Mouse (Mus musculus) limb, embryonic 14.5 days (tissue): ENCODE measurements around the gene Mob4. TPM values are rescaled to one million over a fixed set of nuclear protein-coding genes. Genes with fewer than 3 reads are reported as not detected.

Experiments
- ATAC-seq: fragments of 200-750 bp; cut with Nextera tagmentation; 2 replicates; pipeline ENCODE4 v1.8.0; 2017; ENCODE audit warnings: low read depth, moderate number of reproducible peaks, moderate TSS enrichment; ENCODE audit not compliant: low FRiP score
- DNase-seq: peaks from one replicate; pipeline ENCODE4 v3.0.0-alpha.2; 2015; ENCODE audit warnings: low spot score
- H3K27ac ChIP-seq: fragments of 300-500 bp; sonication (generic); replicated peaks from 2 replicates; pipeline ENCODE4 v1.5.1; 2014; ENCODE audit warnings: low read depth, mild to moderate bottlenecking, low read length, moderate library complexity, mixed read lengths
- H3K27me3 ChIP-seq: fragments of 300-500 bp; sonication (generic); 2 replicates; pipeline ENCODE4 v1.6.1; 2014; ENCODE audit warnings: low read length, mixed read lengths; ENCODE audit not compliant: control insufficient read depth, insufficient read depth
- H3K36me3 ChIP-seq: fragments of 300-500 bp; sonication (generic); 2 replicates; pipeline ENCODE4 v1.6.1; 2014; ENCODE audit warnings: mild to moderate bottlenecking, low read length, moderate library complexity, mixed read lengths; ENCODE audit not compliant: control insufficient read depth, insufficient read depth
- H3K4me1 ChIP-seq: fragments of 300-500 bp; sonication (generic); 2 replicates; pipeline ENCODE4 v1.6.1; 2014; ENCODE audit warnings: antibody characterized with exemption, low read length, mixed read lengths; ENCODE audit not compliant: control insufficient read depth, insufficient read depth
- H3K4me2 ChIP-seq: fragments of 300-500 bp; sonication (generic); replicated peaks from 2 replicates; pipeline ENCODE4 v1.6.1; 2014; ENCODE audit warnings: low read depth, mild to moderate bottlenecking, low read length, moderate library complexity; ENCODE audit not compliant: severe bottlenecking
- H3K4me3 ChIP-seq: fragments of 300-500 bp; sonication (generic); replicated peaks from 2 replicates; pipeline ENCODE4 v1.5.1; 2014; ENCODE audit warnings: low read length
- H3K9ac ChIP-seq: fragments of 300-500 bp; sonication (generic); 2 replicates; pipeline ENCODE4 v1.6.1; 2014; ENCODE audit warnings: mild to moderate bottlenecking, low read depth, low read length, moderate library complexity; ENCODE audit not compliant: severe bottlenecking
- H3K9me3 ChIP-seq: fragments of 300-500 bp; sonication (generic); 2 replicates; pipeline ENCODE4 v1.6.1; 2016; ENCODE audit warnings: low read length; ENCODE audit not compliant: control insufficient read depth
- POLR2A ChIP-seq: fragments of 200-500 bp; IDR thresholded peaks from 2 replicates; pipeline ENCODE4 v1.8.0; 2012; ENCODE audit warnings: inconsistent platforms, mild to moderate bottlenecking, moderate library complexity, borderline replicate concordance; ENCODE audit not compliant: insufficient read depth, insufficient read length; ENCODE audit errors: extremely low read depth
- WGBS: fragments of 180-500 bp; shearing (Covaris S2); extraction: QIAGEN DNeasy Blood & Tissue Kit; methylation state at CpG from one replicate; pipeline ENCODE4 v1.1.7; 2014; 5-methylcytosine and 5-hydroxymethylcytosine counted together
- polyA plus RNA-seq, 2 experiments: library from polyadenylated mRNA; depleted of rRNA in 1 of 2; stranded (reverse) in 1 of 2; unstranded in 1 of 2; fragments of >200 nt; fragmentation: Nextera tagmentation in 1 of 2; extraction: Ambion mirVana in 1 of 2; gene quantifications; 2 replicates each; pipeline versions ENCODE4 v1.2.1 to v1.2.3; 2012 to 2014

Gene Mob4
- polyA plus RNA-seq, 2 experiments, result 43.4 to 120 TPM

GRCm38 (mm10) chr1:55132308-55132707, 1.3 kb downstream of the Mob4 start:
- no peak for DNase-seq
- no peak for TF ChIP-seq POLR2A
- Histone ChIP-seq H3K36me3 (peaks cover 12% of the 10 kb centered on the region; the same call in 1 of the 2 replicates), H3K4me3 (peak overlapping the region; percentile 94), H3K9me3 (no peaks in the 10 kb centered on the region), H3K9ac (peak overlapping the region; percentile 98), H3K4me1 (peaks cover 12% of the 10 kb centered on the region), H3K27me3 (no peaks in the 10 kb centered on the region), H3K27ac (no peak overlapping the region), H3K4me2 (peak overlapping the region; percentile 69)
- 68% methylated on average over 4 of the region's 4 CpGs for WGBS
- no peak for ATAC-seq

- H3K4me2 ChIP-seq, result no peak overlapping the region
- no peaks in the 10 kb centered on the region for H3K27me3 ChIP-seq
- H3K4me1 ChIP-seq, result peaks cover 12% of the 10 kb centered on the region
- no peak overlapping the region for H3K9ac ChIP-seq
- H3K4me3 ChIP-seq, result no peak overlapping the region
- H3K9me3 ChIP-seq, result no peaks in the 10 kb centered on the region
- TF ChIP-seq POLR2A, result no peak
- WGBS, result 54% methylated on average over 2 of the region's 2 CpGs
- no peak overlapping the region for H3K27ac ChIP-seq
- DNase-seq (no peak), ATAC-seq (no peak)
- H3K36me3 ChIP-seq, result peaks cover 19% of the 10 kb centered on the region
These were observed 2.1 kb downstream of the Mob4 start for GRCm38 (mm10) chr1:55133173-55133572.

- no peaks in the 10 kb centered on the region for H3K27me3 ChIP-seq
- DNase-seq (no peak), ATAC-seq (no peak)
- no peak overlapping the region for H3K4me3 ChIP-seq
- no peak overlapping the region for H3K4me2 ChIP-seq
- TF ChIP-seq POLR2A, result no peak
- no peak overlapping the region for H3K9ac ChIP-seq
- no peak overlapping the region for H3K27ac ChIP-seq
- peaks cover 12% of the 10 kb centered on the region for H3K4me1 ChIP-seq
- peaks cover 20% of the 10 kb centered on the region for H3K36me3 ChIP-seq
- WGBS, result 94% methylated on average over 3 of the region's 3 CpGs
- H3K9me3 ChIP-seq, result no peaks in the 10 kb centered on the region
These were observed 3.3 kb downstream of the Mob4 start for GRCm38 (mm10) chr1:55134301-55134700.

- Histone ChIP-seq H3K9ac (no peak overlapping the region), H3K27me3 (no peaks in the 10 kb centered on the region), H3K9me3 (no peaks in the 10 kb centered on the region), H3K36me3 (peaks cover 30% of the 10 kb centered on the region), H3K4me3 (no peak overlapping the region), H3K4me1 (peaks cover 10% of the 10 kb centered on the region), H3K4me2 (no peak overlapping the region), H3K27ac (no peak overlapping the region)
- WGBS, result 93% methylated on average over 1 of the region's 1 CpGs
- ATAC-seq, result no peak
- no peak for TF ChIP-seq POLR2A
- DNase-seq, result no peak
These were observed 4.8 kb downstream of the Mob4 start for GRCm38 (mm10) chr1:55135846-55136245.

GRCm38 (mm10) chr1:55144338-55144737, 13.3 kb downstream of the Mob4 start:
- Histone ChIP-seq H3K27me3 (no peaks in the 10 kb centered on the region), H3K27ac (no peak overlapping the region), H3K4me1 (no peaks in the 10 kb centered on the region), H3K4me2 (no peak overlapping the region), H3K9ac (no peak overlapping the region), H3K9me3 (no peaks in the 10 kb centered on the region), H3K4me3 (no peak overlapping the region), H3K36me3 (peaks cover 47% of the 10 kb centered on the region)
- no peak for DNase-seq
- TF ChIP-seq POLR2A, result no peak
- no peak for ATAC-seq
- 94% methylated on average over 4 of the region's 4 CpGs for WGBS

GRCm38 (mm10) chr1:55145556-55145955, 14.5 kb downstream of the Mob4 start:
- Histone ChIP-seq H3K36me3 (peaks cover 51% of the 10 kb centered on the region), H3K27ac (no peak overlapping the region), H3K4me1 (no peaks in the 10 kb centered on the region), H3K27me3 (no peaks in the 10 kb centered on the region), H3K4me2 (no peak overlapping the region), H3K9ac (no peak overlapping the region), H3K4me3 (no peak overlapping the region), H3K9me3 (no peaks in the 10 kb centered on the region)
- ATAC-seq, result no peak
- DNase-seq, result no peak
- no peak for TF ChIP-seq POLR2A
- 95% methylated on average over 7 of the region's 7 CpGs for WGBS
